In the genomic region with DNA sequence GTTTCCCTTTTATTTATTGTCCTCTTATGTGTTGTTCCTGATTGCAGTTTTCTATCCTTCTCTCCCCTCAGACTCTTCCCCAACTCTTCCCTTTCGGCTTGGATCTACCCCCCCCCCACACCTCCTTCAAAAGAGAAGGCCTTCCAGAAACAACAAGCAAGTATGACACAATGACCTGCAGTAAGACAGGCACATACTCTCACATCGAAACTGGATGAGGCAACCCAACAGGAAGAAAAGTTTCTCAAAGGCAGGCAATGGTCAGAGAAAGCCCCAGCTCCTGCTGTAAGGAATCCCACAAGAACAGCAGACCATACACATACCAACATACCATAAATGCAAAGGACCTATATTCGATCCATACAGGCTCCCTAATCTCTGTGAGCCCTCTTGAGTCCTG, we compare ENCODE assay signal across 21 mouse cellular contexts.
"Had no signal": no experiment of that assay in that cellular context is flagged by ENCODE, and none has a peak within 500 bp of the region (broad histone marks: within the 10 kb centered on the region; RNA-seq: fewer than 3 reads in every experiment).

No protein-coding gene starts in this region.

- ATAC-seq: forebrain, embryonic 13.5 days; forebrain, embryonic 14.5 days; forebrain, embryonic 15.5 days; forebrain, embryonic 16.5 days; forebrain, postnatal 0 days had no signal

- DNase-seq: cerebellum, adult 2 months; cerebellum, adult 8-10 months; cerebellum, adult 9-10 months; cerebellum, adult 9-11 months; cerebellum, postnatal 10 days; cerebellum, postnatal 14 days; cerebellum, postnatal 25 days; cerebellum, postnatal 36 days; embryo, embryonic 11 days; forebrain, postnatal 0 days; gastrocnemius, adult 2 months; gastrocnemius, postnatal 10 days; gastrocnemius, postnatal 14 days; gastrocnemius, postnatal 25 days; gastrocnemius, postnatal 36 days; heart, adult 18-20 months; heart, adult 2 months had no signal
